Mouse (Mus musculus) ovary, postnatal 36 days (tissue): Measurements from ENCODE around the gene Leng8.
A peak's percentile ranks its signal among the peaks of the same experiment; 100 is the strongest.

Source experiments
- DNase-seq: peaks from one replicate; pipeline ENCODE4 v3.0.0; 2022; ENCODE audit warnings: low spot score, mixed read lengths

Gene Leng8

GRCm38 (mm10) chr7:4127894-4128293 lies 8.9 kb upstream of the Leng8 start:
- DNase-seq: no peak

- no peak for DNase-seq
Measured at GRCm38 (mm10) chr7:4128860-4129259, 8.0 kb upstream of the Leng8 start.

- DNase-seq: peak; percentile 76
Measured at GRCm38 (mm10) chr7:4130686-4131452, 6.0 kb upstream of the Leng8 start.

GRCm38 (mm10) chr7:4131964-4132363 lies 4.9 kb upstream of the Leng8 start:
- no peak for DNase-seq

GRCm38 (mm10) chr7:4132581-4132980 lies 4.3 kb upstream of the Leng8 start:
- DNase-seq: no peak

- DNase-seq: no peak
Measured at GRCm38 (mm10) chr7:4132998-4133397, 3.8 kb upstream of the Leng8 start.

- DNase-seq: no peak
Measured at GRCm38 (mm10) chr7:4134911-4135310, 1.9 kb upstream of the Leng8 start.

- DNase-seq: no peak
Measured at GRCm38 (mm10) chr7:4136404-4136770, 452 bp upstream of the Leng8 start.

- DNase-seq: no peak
Measured at GRCm38 (mm10) chr7:4137746-4138145, 907 bp downstream of the Leng8 start.

- no peak for DNase-seq
Measured at GRCm38 (mm10) chr7:4138181-4138580, 1.3 kb downstream of the Leng8 start.

GRCm38 (mm10) chr7:4138671-4139070 lies 1.8 kb downstream of the Leng8 start:
- no peak for DNase-seq

- no peak for DNase-seq
Measured at GRCm38 (mm10) chr7:4139391-4139790, 2.6 kb downstream of the Leng8 start.

- DNase-seq: no peak
Measured at GRCm38 (mm10) chr7:4141648-4142325, 4.9 kb downstream of the Leng8 start.

- DNase-seq: no peak
Measured at GRCm38 (mm10) chr7:4142796-4143445, 6.1 kb downstream of the Leng8 start.

- no peak for DNase-seq
Measured at GRCm38 (mm10) chr7:4143506-4143905, 6.7 kb downstream of the Leng8 start.

GRCm38 (mm10) chr7:4144046-4144445 lies 7.2 kb downstream of the Leng8 start:
- no peak for DNase-seq

GRCm38 (mm10) chr7:4144766-4145551 lies 8.1 kb downstream of the Leng8 start:
- no peak for DNase-seq

GRCm38 (mm10) chr7:4145552-4146190 lies 8.8 kb downstream of the Leng8 start:
- DNase-seq: peak; percentile 53

GRCm38 (mm10) chr7:4146241-4147180 lies 9.7 kb downstream of the Leng8 start:
- DNase-seq: no peak

GRCm38 (mm10) chr7:4147371-4147770 lies 10.5 kb downstream of the Leng8 start:
- DNase-seq: no peak

GRCm38 (mm10) chr7:4147836-4148235 lies 11.0 kb downstream of the Leng8 start:
- DNase-seq: no peak
